Mouse (Mus musculus): ENCODE measurements around the gene Cygb.

- TF ChIP-seq CHD1 (IDR thresholded peaks at IDR 0.05; ENCODE audit: low read depth, low read length) (no peak), CTCF (IDR thresholded peaks at IDR 0.05 in 2 of 3, conservative IDR thresholded peaks at IDR 0.05 in 1 of 3; ENCODE audit: control insufficient read depth in 1 of 3, insufficient read depth in 1 of 3, low read depth in 2 of 3, low read length in 3 of 3, poor library complexity in 1 of 3, severe bottlenecking in 1 of 3) (no peak), MYC (IDR thresholded peaks at IDR 0.05; ENCODE audit: low read depth, low read length) (no peak), POLR2A (IDR thresholded peaks at IDR 0.05; ENCODE audit: control insufficient read depth in 1 of 2, insufficient read depth in 1 of 2, low read depth in 1 of 2, low read length in 2 of 2, poor library complexity in 1 of 2) (no peak), MAX (IDR thresholded peaks at IDR 0.05; ENCODE audit: low read length) (no peak), HCFC1 (IDR thresholded peaks at IDR 0.05; ENCODE audit: low read depth, low read length) (no peak), NELFE (IDR thresholded peaks at IDR 0.05; ENCODE audit: low read depth, low read length) (no peak), E2F4 (IDR thresholded peaks at IDR 0.05; ENCODE audit: borderline replicate concordance, low read depth, low read length) (no peak)
These were observed 27.0 kb upstream of the Cygb start for GRCm38 (mm10) chr11:116681147-116681546.
